Mouse (Mus musculus) Patski (cell line): ENCODE results near the gene Lamp5. TPM values are rescaled to one million over a fixed set of nuclear protein-coding genes. Genes with fewer than 3 reads are reported as not detected.
A peak's percentile ranks its signal among the peaks of the same experiment; 100 is the strongest.

Source experiments
- ATAC-seq: fragments of 100-300 bp; one replicate; pipeline ENCODE4 v1.8.0; 2021
- CTCF ChIA-PET: fragments of 350-600 bp; sonication (Branson Sonifier 250); formaldehyde crosslinking; loops from one replicate; lab custom pipeline; 2022; ENCODE audit warnings: inconsistent platforms; lab: Charles Lee
- POLR2A ChIA-PET: fragments of 350-600 bp; sonication (Branson Sonifier 250); formaldehyde crosslinking; loops from one replicate; lab custom pipeline; 2022; ENCODE audit warnings: antibody characterized with exemption, inconsistent platforms; lab: Charles Lee
- DNase-seq: peaks from one replicate; pipeline ENCODE4 v3.0.0-alpha.2; 2011; ENCODE audit warnings: low read depth, low spot score
- H3K27me3 ChIP-seq: fragments of 371-371 bp; one replicate; pipeline ENCODE4 v1.5.1; 2021
- CTCF ChIP-seq: fragments of 100-300 bp; IDR thresholded peaks from one replicate; pipeline ENCODE4 v1.5.1; 2021
- in situ Hi-C: fragments of 300-500 bp; cut with MboI; formaldehyde crosslinking; loops from 3 replicates; pipeline ENCODE4 v1.11.1; 2018; ENCODE audit warnings: low pct_unique_long_range_greater_than_20kb, mixed read lengths
- polyA plus RNA-seq: library from polyadenylated mRNA; unstranded; gene quantifications from one replicate; pipeline ENCODE4 v1.2.3, GENCODE M21; 2021

Lamp5 gene
- polyA plus RNA-seq, 1 experiment from 2014 or later = not detected

- in situ Hi-C loops = no loop called here
- DNase-seq (peak; percentile 3), ATAC-seq (no peak)
- no peak for TF ChIP-seq CTCF
- H3K27me3 ChIP-seq = peaks cover 34% of the 10 kb centered on the region
- POLR2A ChIA-PET = no interaction called here
- CTCF ChIA-PET = no interaction called here
Observed at GRCm38 (mm10) chr2:136095978-136096377, 43.9 kb downstream of the Lamp5 start.

GRCm38 (mm10) chr2:136097143-136097542 is 45.1 kb downstream of the Lamp5 start:
- peaks cover 27% of the 10 kb centered on the region for H3K27me3 ChIP-seq
- ChIA-PET CTCF (no interaction called here), POLR2A (no interaction called here)
- in situ Hi-C loops = no loop called here
- TF ChIP-seq CTCF = no peak
- no peak for DNase-seq
- ATAC-seq = no peak

GRCm38 (mm10) chr2:136107597-136107996 is 55.6 kb downstream of the Lamp5 start:
- ATAC-seq (no peak), DNase-seq (no peak)
- in situ Hi-C loops = no loop called here
- peaks cover 42% of the 10 kb centered on the region for H3K27me3 ChIP-seq
- ChIA-PET CTCF (no interaction called here), POLR2A (no interaction called here)
- TF ChIP-seq CTCF = no peak

- in situ Hi-C loops = no loop called here
- ChIA-PET POLR2A (no interaction called here), CTCF (interaction anchor here (1.3 kb wide), 1 partner anchor 18 kb away, joined by 3 read pairs; no protein-coding TSS in a partner anchor)
- peaks cover 42% of the 10 kb centered on the region for H3K27me3 ChIP-seq
- DNase-seq (no peak), ATAC-seq (no peak)
- TF ChIP-seq CTCF = no peak
Observed at GRCm38 (mm10) chr2:136108124-136109037, 56.3 kb downstream of the Lamp5 start.

- ChIA-PET CTCF (interaction anchor here (1.3 kb wide), 1 partner anchor 19 kb away, joined by 3 read pairs; no protein-coding TSS in a partner anchor), POLR2A (no interaction called here)
- in situ Hi-C loops = no loop called here
- TF ChIP-seq CTCF = no peak
- peaks cover 37% of the 10 kb centered on the region for H3K27me3 ChIP-seq
- DNase-seq (no peak), ATAC-seq (no peak)
Observed at GRCm38 (mm10) chr2:136109038-136109363, 57.0 kb downstream of the Lamp5 start.

- TF ChIP-seq CTCF = no peak
- peaks cover 44% of the 10 kb centered on the region for H3K27me3 ChIP-seq
- ATAC-seq (no peak), DNase-seq (no peak)
- in situ Hi-C loops = no loop called here
- ChIA-PET CTCF (interaction anchor here (1.4 kb wide), 1 partner anchor 36 kb away, joined by 4 read pairs; no protein-coding TSS in a partner anchor), POLR2A (no interaction called here)
Observed at GRCm38 (mm10) chr2:136113374-136113773, 61.3 kb downstream of the Lamp5 start.

GRCm38 (mm10) chr2:136118006-136118405 is 66.0 kb downstream of the Lamp5 start:
- no peak for ATAC-seq
- no peak for DNase-seq
- no peak for TF ChIP-seq CTCF

More at GRCm38 (mm10) chr2:136118006-136118405, 66.0 kb downstream of the Lamp5 start:
- peaks cover 49% of the 10 kb centered on the region for H3K27me3 ChIP-seq
- in situ Hi-C loops = no loop called here
- ChIA-PET POLR2A (no interaction called here), CTCF (no interaction called here)
